ENCODE assay signal across 26 mouse cellular contexts in genomic region chr14:36537402-36537801, GRCm38 (mm10).
"Had no signal": no experiment of that assay in that cellular context is flagged by ENCODE, and none has a peak within 500 bp of the region (broad histone marks: within the 10 kb centered on the region; RNA-seq: fewer than 3 reads in every experiment).

No protein-coding gene starts in this region.

- H3K9ac ChIP-seq: heart, embryonic 13.5 days; heart, embryonic 15.5 days; hindbrain, embryonic 13.5 days; hindbrain, embryonic 15.5 days; kidney, embryonic 15.5 days; limb, embryonic 12.5 days; liver, embryonic 13.5 days had no signal

- ATAC-seq: hindbrain, postnatal 0 days; intestine, embryonic 16.5 days had no signal

- H3K4me1 ChIP-seq: heart, embryonic 13.5 days; heart, embryonic 15.5 days; hindbrain, embryonic 13.5 days; hindbrain, embryonic 15.5 days; kidney, embryonic 15.5 days; limb, embryonic 10.5 days; limb, embryonic 12.5 days; liver, embryonic 13.5 days had no signal

- H3K27ac ChIP-seq: heart, adult 2 months; heart, embryonic 13.5 days; heart, embryonic 15.5 days; hindbrain, embryonic 13.5 days; hindbrain, embryonic 15.5 days; hindbrain, postnatal 0 days; kidney, embryonic 15.5 days; kidney, postnatal 0 days; limb, embryonic 10.5 days; limb, embryonic 12.5 days; liver, embryonic 13.5 days had no signal

- H3K4me2 ChIP-seq: heart, embryonic 11.5 days; heart, embryonic 13.5 days; heart, embryonic 15.5 days; hindbrain, embryonic 13.5 days; hindbrain, embryonic 15.5 days; kidney, embryonic 15.5 days; limb, embryonic 12.5 days; liver, embryonic 11.5 days; liver, embryonic 13.5 days had no signal

- DNase-seq: gastrocnemius, postnatal 14 days; gastrocnemius, postnatal 36 days; heart, adult 11 months; heart, adult 2 months; heart, postnatal 14 days; heart, postnatal 36 days; kidney, adult 11 months; kidney, adult 2 months; kidney, adult 9 months; kidney, postnatal 14 days; kidney, postnatal 36 days; layer of hippocampus, postnatal 36 days; liver; liver, embryonic 13.5 days had no signal

- H3K9me3 ChIP-seq: heart, embryonic 13.5 days; heart, embryonic 15.5 days; hindbrain, embryonic 13.5 days; hindbrain, embryonic 15.5 days; kidney, embryonic 15.5 days; limb, embryonic 10.5 days; limb, embryonic 12.5 days; liver, embryonic 13.5 days had no signal

- H3K27me3 ChIP-seq: heart, embryonic 13.5 days; heart, embryonic 15.5 days; hindbrain, embryonic 13.5 days; hindbrain, embryonic 15.5 days; kidney, embryonic 15.5 days; limb, embryonic 12.5 days; liver, embryonic 13.5 days had no signal

- H3K36me3 ChIP-seq: heart, embryonic 13.5 days; heart, embryonic 15.5 days; hindbrain, embryonic 13.5 days; hindbrain, embryonic 15.5 days; kidney, embryonic 15.5 days; limb, embryonic 10.5 days; limb, embryonic 12.5 days; liver, embryonic 13.5 days had no signal

- H3K4me3 ChIP-seq: heart, adult 2 months; heart, embryonic 13.5 days; heart, embryonic 15.5 days; hindbrain, embryonic 13.5 days; hindbrain, embryonic 15.5 days; kidney, embryonic 15.5 days; limb, embryonic 10.5 days; limb, embryonic 12.5 days; liver, embryonic 13.5 days had no signal
